ENCODE assay signal across 8 mouse cellular contexts in genomic region chr3:89378394-89379067, GRCm38 (mm10). TPM values are rescaled to one million over a fixed set of nuclear protein-coding genes. Genes with fewer than 3 reads are reported as not detected.
A peak's percentile ranks its signal among the peaks of the same experiment; 100 is the strongest.
DNase-seq lines count a peak whose midpoint lies in the region; ATAC-seq and TF ChIP-seq lines count a peak whose summit lies in the region.

No protein-coding gene starts in this region.

- no peaks in the 10 kb centered on the region for H3K9me3 ChIP-seq in hindbrain, embryonic 16.5 days (ENCODE audit: control insufficient read depth, low read length)
- H3K9me3 ChIP-seq in limb, embryonic 11.5 days (ENCODE audit: control insufficient read depth, low read length): no peaks in the 10 kb centered on the region
- H3K9me3 ChIP-seq in midbrain, embryonic 14.5 days (ENCODE audit: control insufficient read depth, low read length): no peaks in the 10 kb centered on the region

- peaks cover 2% of the 10 kb centered on the region; the same call in 1 of the 2 replicates for H3K4me1 ChIP-seq in cortical plate, adult 2 months (ENCODE audit: control insufficient read depth, insufficient read depth, low read length)
- H3K4me1 ChIP-seq in hindbrain, embryonic 16.5 days (ENCODE audit: control insufficient read depth, insufficient read depth, low read depth, low read length): peaks cover 10% of the 10 kb centered on the region
- H3K4me1 ChIP-seq in limb, embryonic 11.5 days (ENCODE audit: control insufficient read depth, insufficient read depth, low read length): 0 out of 2 replicates have a peak, but pooled peaks cover 3% of the 10 kb centered on the region
- peaks cover 11% of the 10 kb centered on the region; the same call in 1 of the 2 replicates for H3K4me1 ChIP-seq in midbrain, embryonic 14.5 days (ENCODE audit: control insufficient read depth, insufficient read depth, low read length)

- WGBS in hindbrain, embryonic 16.5 days: under 1% methylated on average over 26 of the region's 29 CpGs
- WGBS in limb, embryonic 11.5 days: under 1% methylated on average over 28 of the region's 29 CpGs
- WGBS in midbrain, embryonic 14.5 days: 1% methylated on average over 29 of the region's 29 CpGs

- H3K36me3 ChIP-seq in hindbrain, embryonic 16.5 days (ENCODE audit: control insufficient read depth, insufficient read depth, low read length): no peaks in the 10 kb centered on the region
- no peaks in the 10 kb centered on the region for H3K36me3 ChIP-seq in limb, embryonic 11.5 days (ENCODE audit: control insufficient read depth, insufficient read depth, low read length)
- H3K36me3 ChIP-seq in midbrain, embryonic 14.5 days (ENCODE audit: control insufficient read depth, insufficient read depth, low read length): no peaks in the 10 kb centered on the region

- peak; percentile 73 to 79 for DNase-seq in left cerebral cortex, adult 18-20 months (ENCODE audit: low spot score in 2 of 2)
- no peak for DNase-seq in left cerebral cortex, adult 11 months (ENCODE audit: low spot score)
- peak; percentile 75 to 76 for DNase-seq in gastrocnemius, adult 8-10 months (ENCODE audit: low spot score in 2 of 2)
- peak; percentile 91 for DNase-seq in limb, embryonic 11.5 days (ENCODE audit: low spot score)
- DNase-seq in midbrain, embryonic 14.5 days: peak; percentile 87
- peak; percentile 52 to 65 for DNase-seq in spleen, adult 18-20 months

- no peaks in the 10 kb centered on the region for H3K27me3 ChIP-seq in hindbrain, embryonic 16.5 days (replicated peaks; ENCODE audit: control insufficient read depth, insufficient read depth, low read length)
- no peaks in the 10 kb centered on the region for H3K27me3 ChIP-seq in limb, embryonic 11.5 days (ENCODE audit: control insufficient read depth, insufficient read depth, low read length)
- no peaks in the 10 kb centered on the region for H3K27me3 ChIP-seq in midbrain, embryonic 14.5 days (ENCODE audit: control insufficient read depth, insufficient read depth, low read length)

- ATAC-seq in hindbrain, embryonic 16.5 days: peak; percentile 91
- ATAC-seq in limb, embryonic 11.5 days (ENCODE audit: insufficient number of reproducible peaks, low FRiP score, low TSS enrichment, low read depth): peak; percentile 85
- peak; percentile 86 for ATAC-seq in midbrain, embryonic 14.5 days (ENCODE audit: low FRiP score, low TSS enrichment)

- peak overlapping the region; percentile 98 for H3K4me2 ChIP-seq in hindbrain, embryonic 16.5 days (ENCODE audit: low read length)
- H3K4me2 ChIP-seq in limb, embryonic 11.5 days (ENCODE audit: low read depth, severe bottlenecking): peak overlapping the region; percentile 80
- H3K4me2 ChIP-seq in midbrain, embryonic 14.5 days (ENCODE audit: low read length): peak overlapping the region; percentile 84

- no peak for TF ChIP-seq POLR2A in cortical plate, adult 2 months (IDR thresholded peaks at IDR 0.05; ENCODE audit: extremely low read depth, insufficient read depth, low read length)

- peak overlapping the region; percentile 68 for H3K27ac ChIP-seq in cortical plate, adult 2 months (ENCODE audit: insufficient read depth, low read length)
- peak overlapping the region; percentile 59; the same call in 1 of the 2 replicates for H3K27ac ChIP-seq in hindbrain, embryonic 16.5 days (ENCODE audit: low read depth, low read length)
- 0 out of 2 replicates have a peak overlapping the region, but pooled peaks have one; percentile 14 for H3K27ac ChIP-seq in limb, embryonic 11.5 days (replicated peaks; ENCODE audit: low read depth, low read length)
- peak overlapping the region; percentile 3; the same call in 1 of the 2 replicates for H3K27ac ChIP-seq in midbrain, embryonic 14.5 days (replicated peaks; ENCODE audit: low read depth, low read length)

- peak overlapping the region; percentile 47 for H3K4me3 ChIP-seq in cortical plate, adult 2 months (ENCODE audit: insufficient read depth, low read length)
- peak overlapping the region; percentile 68 for H3K4me3 ChIP-seq in hindbrain, embryonic 16.5 days (ENCODE audit: low read length)
- peak overlapping the region; percentile 51 for H3K4me3 ChIP-seq in limb, embryonic 11.5 days (ENCODE audit: low read depth, low read length)
- peak overlapping the region; percentile 46 for H3K4me3 ChIP-seq in midbrain, embryonic 14.5 days (replicated peaks; ENCODE audit: low read depth, low read length)

- peak overlapping the region; percentile 88 for H3K9ac ChIP-seq in hindbrain, embryonic 16.5 days (ENCODE audit: low read depth, low read length)
- H3K9ac ChIP-seq in limb, embryonic 11.5 days (ENCODE audit: low read length): peak overlapping the region; percentile 68
- H3K9ac ChIP-seq in midbrain, embryonic 14.5 days (replicated peaks; ENCODE audit: low read length): peak overlapping the region; percentile 66

- TF ChIP-seq CTCF in cortical plate, adult 2 months (IDR thresholded peaks at IDR 0.05; ENCODE audit: extremely low read depth, insufficient read depth, low read length): peak; percentile 74

RNA-seq across cellular contexts. Expression of gene Dcst1, which starts 13.5 kb away (rescaled TPM):
- total RNA-seq in left cerebral cortex, adult 18-20 months (2021): not detected
- polyA plus RNA-seq in cortical plate, adult 2 months (2012; rRNA removed): 0.06 TPM in 1 of 2 replicates, not detected in the other
- not detected for total RNA-seq in gastrocnemius, adult 8-10 months (2022)
- 0.66 and 1.1 TPM in 2 replicates for polyA plus RNA-seq in hindbrain, embryonic 16.5 days (2015; fragmentation: Nextera tagmentation; extraction: Ambion mirVana)
- polyA plus RNA-seq in limb, embryonic 11.5 days (2014; fragmentation: Nextera tagmentation; extraction: Ambion mirVana): 0.37 and 0.44 TPM in 2 replicates
- polyA plus RNA-seq in midbrain, embryonic 14.5 days (2014; fragmentation: Nextera tagmentation; extraction: Ambion mirVana): 0.54 and 0.55 TPM in 2 replicates

RNA-seq across cellular contexts. Expression of gene Zbtb7b, which starts 16.0 kb away (rescaled TPM):
- 10 to 100 TPM; 13.6 to 15.5 TPM for total RNA-seq in left cerebral cortex, adult 18-20 months (2021)
- 14.7 and 18.7 TPM in 2 replicates for polyA plus RNA-seq in cortical plate, adult 2 months (2012; rRNA removed)
- total RNA-seq in gastrocnemius, adult 8-10 months (2022): 10 to 100 TPM; 24.0 to 29.5 (median 27.7) TPM
- 0.79 and 0.88 TPM in 2 replicates for polyA plus RNA-seq in hindbrain, embryonic 16.5 days (2015; fragmentation: Nextera tagmentation; extraction: Ambion mirVana)
- polyA plus RNA-seq in limb, embryonic 11.5 days (2014; fragmentation: Nextera tagmentation; extraction: Ambion mirVana): 0.41 and 0.45 TPM in 2 replicates
- polyA plus RNA-seq in midbrain, embryonic 14.5 days (2014; fragmentation: Nextera tagmentation; extraction: Ambion mirVana): 0.42 and 0.47 TPM in 2 replicates

RNA-seq across cellular contexts. Expression of gene Dcst2, which starts 16.8 kb away (rescaled TPM):
- total RNA-seq in left cerebral cortex, adult 18-20 months (2021): under 1 TPM; 0.19 to 0.42 TPM
- polyA plus RNA-seq in cortical plate, adult 2 months (2012; rRNA removed): 0.61 and 0.75 TPM in 2 replicates
- total RNA-seq in gastrocnemius, adult 8-10 months (2022): under 1 TPM in 1 of 4 experiments, not detected in 3; 0.13 TPM
- 0.10 and 0.11 TPM in 2 replicates for polyA plus RNA-seq in hindbrain, embryonic 16.5 days (2015; fragmentation: Nextera tagmentation; extraction: Ambion mirVana)
- polyA plus RNA-seq in limb, embryonic 11.5 days (2014; fragmentation: Nextera tagmentation; extraction: Ambion mirVana): 0.23 and 0.28 TPM in 2 replicates
- 0.14 and 0.36 TPM in 2 replicates for polyA plus RNA-seq in midbrain, embryonic 14.5 days (2014; fragmentation: Nextera tagmentation; extraction: Ambion mirVana)

RNA-seq across cellular contexts. Expression of gene Lenep, which starts 24.1 kb away (rescaled TPM):
- 1 to 10 TPM; 3.8 to 6.4 TPM for total RNA-seq in left cerebral cortex, adult 18-20 months (2021)
- polyA plus RNA-seq in cortical plate, adult 2 months (2012; rRNA removed): 5.1 and 5.9 TPM in 2 replicates
- 1 to 10 TPM in 1 of 4 experiments, not detected in 3; 2.8 TPM for total RNA-seq in gastrocnemius, adult 8-10 months (2022)
- 0.60 TPM in 1 of 2 replicates, not detected in the other for polyA plus RNA-seq in hindbrain, embryonic 16.5 days (2015; fragmentation: Nextera tagmentation; extraction: Ambion mirVana)
- polyA plus RNA-seq in limb, embryonic 11.5 days (2014; fragmentation: Nextera tagmentation; extraction: Ambion mirVana): 0.61 TPM in 1 of 2 replicates, not detected in the other
- polyA plus RNA-seq in midbrain, embryonic 14.5 days (2014; fragmentation: Nextera tagmentation; extraction: Ambion mirVana): 0.53 TPM in 1 of 2 replicates, not detected in the other

RNA-seq across cellular contexts. Expression of gene Adam15, which starts 28.7 kb away (rescaled TPM):
- 100 to 1,000 TPM in 1 of 2 experiments, 10 to 100 TPM in 1; 99.8 to 102 TPM for total RNA-seq in left cerebral cortex, adult 18-20 months (2021)
- polyA plus RNA-seq in cortical plate, adult 2 months (2012; rRNA removed): 170 and 178 TPM in 2 replicates
- total RNA-seq in gastrocnemius, adult 8-10 months (2022): 10 to 100 TPM; 13.0 to 17.0 (median 16.4) TPM
- 74.6 and 84.1 TPM in 2 replicates for polyA plus RNA-seq in hindbrain, embryonic 16.5 days (2015; fragmentation: Nextera tagmentation; extraction: Ambion mirVana)
- polyA plus RNA-seq in limb, embryonic 11.5 days (2014; fragmentation: Nextera tagmentation; extraction: Ambion mirVana): 17.8 and 21.0 TPM in 2 replicates
- 32.2 and 36.2 TPM in 2 replicates for polyA plus RNA-seq in midbrain, embryonic 14.5 days (2014; fragmentation: Nextera tagmentation; extraction: Ambion mirVana)

Comparison
In these comparisons a context has a peak if more than half of its experiments do, and no peak if none do; other contexts are left out.
1. H3K27ac ChIP-seq: peak in every context shown above with its lines; median percentile 68 in cortical plate, adult 2 months; 59 in hindbrain, embryonic 16.5 days; 14 in limb, embryonic 11.5 days; 3 in midbrain, embryonic 14.5 days.